Mouse (Mus musculus): ENCODE measurements at regions not wholly inside any gene's neighbourhood (a gene's known extent, or its start where the extent isn't known, plus 50 kb on each side); places are given as distances from the start of the nearest gene placed in this dataset.

- no peak for DNase-seq
Measured at GRCm38 (mm10) chr3:104343096-104343495, 122.9 kb upstream of the Magi3 start.

- DNase-seq = peak; percentile 26
Measured at GRCm38 (mm10) chr3:104342220-104342619, 122.0 kb upstream of the Magi3 start.

GRCm38 (mm10) chr3:104340331-104340730, 120.2 kb upstream of the Magi3 start:
- DNase-seq = no peak

GRCm38 (mm10) chr3:104336867-104337266, 116.7 kb upstream of the Magi3 start:
- no peak for DNase-seq

GRCm38 (mm10) chr3:104336308-104336707, 116.1 kb upstream of the Magi3 start:
- DNase-seq = peak; percentile 32

- DNase-seq = no peak
Measured at GRCm38 (mm10) chr3:104334760-104335159, 114.6 kb upstream of the Magi3 start.

GRCm38 (mm10) chr3:104333345-104333744, 113.2 kb upstream of the Magi3 start:
- no peak for DNase-seq

GRCm38 (mm10) chr3:104330646-104331045, 110.5 kb upstream of the Magi3 start:
- DNase-seq = no peak

- DNase-seq = no peak
Measured at GRCm38 (mm10) chr3:104327829-104328228, 107.7 kb upstream of the Magi3 start.

- no peak for DNase-seq
Measured at GRCm38 (mm10) chr3:104327034-104327729, 107.0 kb upstream of the Magi3 start.

- no peak for DNase-seq
Measured at GRCm38 (mm10) chr3:104322591-104322990, 102.4 kb upstream of the Magi3 start.

GRCm38 (mm10) chr3:104320404-104320803, 100.2 kb upstream of the Magi3 start:
- DNase-seq = no peak

GRCm38 (mm10) chr3:104319377-104319776, 99.2 kb upstream of the Magi3 start:
- DNase-seq = no peak

- peak; percentile 25 for DNase-seq
Measured at GRCm38 (mm10) chr3:104318911-104319310, 98.7 kb upstream of the Magi3 start.

GRCm38 (mm10) chr3:104317528-104317927, 97.4 kb upstream of the Magi3 start:
- no peak for DNase-seq

- DNase-seq = no peak
Measured at GRCm38 (mm10) chr3:104313063-104313462, 92.9 kb upstream of the Magi3 start.

GRCm38 (mm10) chr3:104306961-104307360, 86.8 kb upstream of the Magi3 start:
- no peak for DNase-seq

- DNase-seq = no peak
Measured at GRCm38 (mm10) chr3:104305904-104306563, 85.9 kb upstream of the Magi3 start.

- DNase-seq = no peak
Measured at GRCm38 (mm10) chr3:104303577-104303976, 83.4 kb upstream of the Magi3 start.

- no peak for DNase-seq
Measured at GRCm38 (mm10) chr3:104300201-104300600, 80.0 kb upstream of the Magi3 start.

- no peak for DNase-seq
Measured at GRCm38 (mm10) chr3:104298878-104299277, 78.7 kb upstream of the Magi3 start.

- DNase-seq = no peak
Measured at GRCm38 (mm10) chr3:104298409-104298808, 78.2 kb upstream of the Magi3 start.

GRCm38 (mm10) chr3:104297112-104297511, 76.9 kb upstream of the Magi3 start:
- DNase-seq = no peak

- no peak for DNase-seq
Measured at GRCm38 (mm10) chr3:104295856-104296255, 75.7 kb upstream of the Magi3 start.

Measured in right cerebral cortex, postnatal 14 days (tissue).